Mouse (Mus musculus) splenic B cell, adult 2 months (primary cell): ENCODE measurements around the gene Csn1s2b.
"Not testable (repeated sequence)": the region's sequence is repeated elsewhere in the genome, so short reads cannot be mapped to it uniquely, and the experiment has no call there.

Experiments used
- DNase-seq: peaks from one replicate; pipeline ENCODE4 v3.0.0-alpha.2; 2011; ENCODE audit warnings: low read depth, low spot score
- H3K27me3 ChIP-seq: 2 replicates; pipeline ENCODE4 v1.6.1; 2012; ENCODE audit warnings: mild to moderate bottlenecking, low read length, moderate library complexity, mixed read lengths; ENCODE audit not compliant: control insufficient read depth, poor library complexity, insufficient read depth, severe bottlenecking
- H3K36me3 ChIP-seq: 2 replicates; pipeline ENCODE4 v1.6.1; 2012; ENCODE audit warnings: mild to moderate bottlenecking, low read length, moderate library complexity, mixed read lengths; ENCODE audit not compliant: control insufficient read depth, poor library complexity, insufficient read depth, severe bottlenecking

The Csn1s2b gene

DNA sequence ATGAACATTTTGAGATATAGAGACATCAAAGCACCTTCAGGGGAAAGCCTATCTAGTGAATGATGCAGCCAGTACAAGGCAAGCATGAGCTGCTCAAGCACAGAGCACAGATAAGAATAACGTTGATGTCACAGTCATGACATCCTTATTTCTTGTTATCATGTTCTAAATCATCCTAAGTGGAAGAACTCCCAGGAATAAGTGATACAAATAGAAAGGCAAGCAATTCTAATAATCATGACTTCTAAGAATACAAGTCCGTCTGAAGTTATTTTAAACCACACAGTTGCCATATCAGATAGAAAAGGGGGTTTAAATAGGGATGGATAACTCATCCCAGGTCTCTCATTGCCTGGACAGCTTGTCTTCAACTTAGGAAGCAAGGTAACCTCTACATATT is at the start of gene Csn1s2b:
Gene Csn1s2b (plus strand): TSS at position 301 of the 400 bp plus-strand sequence.
- no peaks in the 10 kb centered on the region for H3K27me3 ChIP-seq
- DNase-seq: no peak
- H3K36me3 ChIP-seq: no peaks in the 10 kb centered on the region

DNA sequence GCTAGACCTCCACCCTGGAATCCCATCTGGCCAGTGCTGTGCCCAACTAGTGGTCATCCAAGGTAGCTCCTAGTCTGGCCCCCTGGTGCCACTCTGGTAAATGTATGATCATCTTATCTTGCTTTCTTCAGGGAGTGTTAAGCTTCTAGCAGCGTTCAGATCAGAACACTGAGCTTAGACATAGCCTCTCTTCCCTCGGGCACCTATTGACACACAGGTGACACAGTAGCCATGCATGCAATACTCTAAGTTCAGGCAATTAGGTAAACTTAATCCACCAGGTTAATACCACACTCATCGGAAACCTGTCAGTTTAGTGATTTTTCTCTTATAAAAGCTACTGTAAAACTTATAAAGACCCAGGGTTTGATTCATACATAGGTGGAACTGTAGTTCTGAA is 43.3 kb upstream of the Csn1s2b start:
- Histone ChIP-seq H3K27me3 (no peaks in the 10 kb centered on the region), H3K36me3 (no peaks in the 10 kb centered on the region)
- no peak for DNase-seq

DNA sequence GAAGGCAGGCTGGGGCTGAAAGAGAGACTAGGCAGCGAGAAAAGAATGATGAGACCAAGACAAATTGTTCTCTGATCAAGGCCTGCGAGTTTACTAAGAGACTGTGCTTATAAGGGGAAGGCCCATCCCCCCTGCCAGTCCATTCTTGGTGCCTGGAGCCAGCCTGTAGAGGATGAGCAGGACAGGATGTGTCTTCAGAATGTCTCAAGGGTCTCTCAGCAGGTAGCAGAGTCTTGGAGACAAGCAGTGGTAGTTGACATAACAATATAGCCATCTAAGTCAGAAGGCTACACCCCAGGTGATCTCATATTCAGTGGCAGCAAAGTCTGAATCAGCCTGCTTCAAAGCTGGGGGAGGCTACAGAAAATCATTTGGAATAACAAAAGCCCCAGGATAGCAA is 35.7 kb upstream of the Csn1s2b start:
- not testable (repeated sequence) for DNase-seq, H3K36me3 ChIP-seq, H3K27me3 ChIP-seq

DNA sequence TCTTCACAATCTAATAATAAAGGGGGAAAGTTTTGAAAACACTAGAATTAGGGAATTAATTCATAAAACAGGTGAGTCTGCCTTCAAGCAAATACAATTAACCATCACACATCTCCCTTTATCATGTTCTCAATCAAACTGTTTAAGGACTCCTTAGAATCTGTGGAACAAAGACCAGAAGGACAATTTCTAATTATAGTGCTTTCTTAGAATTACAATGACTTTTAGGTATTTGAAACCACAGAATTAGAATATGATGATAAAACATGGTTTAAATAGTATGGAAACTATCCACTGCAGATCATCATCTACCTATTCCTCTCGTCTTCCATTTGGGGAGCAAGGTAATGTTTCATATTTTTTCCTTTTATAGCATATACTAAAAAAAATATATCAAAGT is 33.6 kb upstream of the Csn1s2b start, which contains the start of gene Csn1s2a:
Gene Csn1s2a (plus strand): TSS at position 301 of the 400 bp plus-strand sequence.
- no peaks in the 10 kb centered on the region for H3K36me3 ChIP-seq
- DNase-seq: no peak
- no peaks in the 10 kb centered on the region for H3K27me3 ChIP-seq

DNA sequence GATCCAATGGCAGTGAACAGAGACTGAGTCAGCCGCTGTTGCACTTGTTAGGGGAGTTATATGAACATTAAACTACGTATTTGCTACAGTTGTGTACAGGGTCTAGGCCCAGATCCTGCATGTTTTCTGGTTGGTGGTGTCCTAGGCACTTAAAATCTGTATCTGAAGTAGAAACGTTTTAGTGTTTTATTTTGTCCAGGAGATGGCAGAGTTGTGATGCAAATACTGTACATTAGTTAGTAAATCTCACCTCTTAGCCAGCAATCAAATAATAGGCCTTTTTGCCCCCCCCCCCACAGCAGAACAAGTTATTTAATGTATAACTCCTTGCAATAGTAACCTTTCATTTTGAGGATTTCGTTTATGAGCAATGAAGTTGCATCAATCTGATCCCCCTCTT is 25.2 kb upstream of the Csn1s2b start:
- no peaks in the 10 kb centered on the region for H3K27me3 ChIP-seq
- no peaks in the 10 kb centered on the region for H3K36me3 ChIP-seq
- no peak for DNase-seq

DNA sequence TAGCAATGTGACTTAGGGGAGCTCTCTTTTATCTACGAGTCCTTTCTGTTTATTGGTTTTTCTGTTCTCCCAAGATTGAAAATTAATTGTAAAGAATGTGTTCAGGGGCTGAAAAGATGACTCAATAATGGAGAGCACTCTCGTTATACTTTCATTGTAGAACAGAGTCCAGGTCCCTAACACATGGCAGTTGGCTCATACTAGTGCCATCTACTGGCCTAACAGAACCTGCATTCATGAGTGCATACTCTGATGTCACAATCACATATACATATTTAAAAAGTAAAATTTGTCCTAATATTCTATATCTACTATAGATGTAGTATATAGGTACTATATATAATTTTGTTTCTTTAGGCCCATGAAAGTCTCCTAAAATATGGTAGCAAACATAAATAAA is 1.4 kb downstream of the Csn1s2b start:
- DNase-seq: no peak
- Histone ChIP-seq H3K36me3 (no peaks in the 10 kb centered on the region), H3K27me3 (no peaks in the 10 kb centered on the region)

DNA sequence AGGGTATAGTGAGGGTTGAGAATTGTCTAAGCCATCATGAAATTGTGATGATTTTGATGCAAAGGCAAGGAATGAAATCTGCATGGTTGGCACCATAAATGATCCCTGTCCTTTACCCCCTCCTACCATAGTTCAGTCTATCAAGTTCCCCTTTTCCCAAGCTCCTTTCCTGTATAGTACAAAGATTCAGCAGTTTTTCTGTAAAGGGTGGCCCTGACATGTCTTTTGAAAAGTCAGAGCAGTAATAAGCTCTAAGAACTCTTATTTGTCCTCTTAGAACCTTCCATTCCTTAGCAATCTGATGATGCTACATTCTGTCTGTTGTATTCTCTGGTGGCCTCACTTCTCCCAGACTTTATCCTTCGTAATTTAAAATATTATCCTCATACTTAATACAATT is 17.5 kb downstream of the Csn1s2b start, which contains the start of gene Prr27:
Gene Prr27 (plus strand): TSS at position 301 of the 400 bp plus-strand sequence.
- no peaks in the 10 kb centered on the region for H3K27me3 ChIP-seq
- DNase-seq: no peak

DNA sequence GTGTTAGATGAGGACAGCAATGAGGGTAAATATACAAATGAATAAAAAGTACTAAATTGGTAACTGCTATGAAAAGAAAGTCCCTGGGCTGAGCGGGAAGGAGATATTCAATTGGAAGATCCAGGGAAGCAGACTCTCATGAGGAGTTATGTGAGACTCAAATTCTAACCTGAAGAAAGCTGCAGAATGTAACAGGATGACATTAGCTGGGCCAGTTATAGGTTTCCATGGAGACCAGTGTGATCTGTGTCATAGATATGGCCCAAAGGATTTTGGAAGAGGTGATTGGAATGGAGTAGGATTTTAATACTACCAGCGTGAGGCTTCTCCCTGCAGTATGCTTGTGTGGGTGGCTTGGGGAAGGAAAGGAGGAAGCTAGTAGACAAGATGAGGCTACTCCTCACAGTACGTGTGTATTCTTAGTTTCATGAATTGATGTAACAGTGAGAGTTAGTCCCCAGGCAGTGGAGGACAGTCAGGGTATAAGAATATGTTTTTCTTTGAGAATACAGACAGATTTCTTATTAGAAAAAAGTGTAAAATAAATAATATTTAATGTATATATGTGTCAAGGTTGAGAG is 47.3 kb downstream of the Csn1s2b start:
- H3K36me3 ChIP-seq: no peaks in the 10 kb centered on the region
- no peak for DNase-seq

More for the DNA sequence above, 17.5 kb downstream of the Csn1s2b start, which contains the start of gene Prr27:
- no peaks in the 10 kb centered on the region for H3K36me3 ChIP-seq

DNA sequence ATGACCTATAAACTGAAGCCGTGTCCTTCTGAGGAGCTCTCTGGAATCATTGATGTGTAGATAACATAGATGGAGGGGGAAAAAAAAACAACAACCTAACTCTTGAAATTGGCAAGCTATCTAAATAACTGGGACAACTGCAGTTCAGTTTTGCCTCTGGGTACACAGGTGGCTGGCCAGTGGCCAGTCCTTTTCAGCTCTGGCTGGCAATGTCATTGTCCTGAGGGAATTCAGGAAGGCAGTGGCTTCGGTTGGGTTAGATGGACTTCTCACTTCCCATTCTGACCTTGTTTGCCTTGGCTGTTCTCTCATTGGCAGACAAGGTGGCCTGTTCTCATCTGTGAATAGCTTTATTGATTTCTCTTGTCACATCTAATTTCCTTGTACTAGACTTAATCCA is 62.2 kb downstream of the Csn1s2b start:
- Histone ChIP-seq H3K27me3 (no peaks in the 10 kb centered on the region), H3K36me3 (no peaks in the 10 kb centered on the region)
- DNase-seq: no peak

More for the DNA sequence above, 47.3 kb downstream of the Csn1s2b start:
- H3K27me3 ChIP-seq: no peaks in the 10 kb centered on the region

DNA sequence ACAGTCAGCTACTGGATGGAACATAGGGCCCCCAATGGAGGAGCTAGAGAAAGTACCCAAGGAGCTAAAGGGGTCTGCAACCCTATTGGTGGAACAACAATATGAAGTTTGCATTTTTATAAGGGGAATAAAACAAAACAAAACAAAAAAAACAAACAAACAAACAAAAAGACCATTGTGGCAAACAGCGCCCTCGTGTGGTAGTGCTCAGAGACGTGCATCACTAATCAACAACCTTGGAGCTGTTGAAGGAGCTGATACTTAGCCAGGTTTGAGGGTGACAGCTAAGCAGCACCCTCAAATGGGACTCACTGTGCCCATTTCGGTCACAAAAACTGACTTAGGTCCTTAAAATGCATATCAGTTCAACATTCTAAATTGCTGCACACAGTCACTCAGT is 63.5 kb downstream of the Csn1s2b start:
- no peak for DNase-seq
- no peaks in the 10 kb centered on the region for H3K36me3 ChIP-seq

More for the DNA sequence above, 63.5 kb downstream of the Csn1s2b start:
- H3K27me3 ChIP-seq: no peaks in the 10 kb centered on the region
